Mouse (Mus musculus): Measurements from ENCODE around the gene Tm2d1. TPM values are rescaled to one million over a fixed set of nuclear protein-coding genes. Genes with fewer than 3 reads are reported as not detected.
"Not testable (repeated sequence)": the region's sequence is repeated elsewhere in the genome, so short reads cannot be mapped to it uniquely, and the experiment has no call there.

The Tm2d1 gene
- 39.7 and 42.8 TPM in 2 replicates for polyA plus RNA-seq (2011; ENCODE audit: insufficient read depth, insufficient read length, low read depth, missing spikeins)

- no peak within 1 kb of the TSS for H3K27ac ChIP-seq (ENCODE audit: insufficient read depth, low read length)
Measured at GRCm38 (mm10) chr4:98382716-98383424, at the start of gene Tm2d1. TSS of gene Tm2d1 (minus strand) at chr4:98383306.

GRCm38 (mm10) chr4:98428371-98428770 lies 45.3 kb upstream of the Tm2d1 start:
- no peaks in the 10 kb centered on the region for H3K27me3 ChIP-seq (ENCODE audit: control insufficient read depth, insufficient read depth, low read length, poor library complexity, severe bottlenecking)
- no peaks in the 10 kb centered on the region for H3K36me3 ChIP-seq (ENCODE audit: control insufficient read depth, insufficient read depth, low read length, poor library complexity, severe bottlenecking)
- no peaks in the 10 kb centered on the region for H3K4me1 ChIP-seq (ENCODE audit: control insufficient read depth, insufficient read depth, low read length)
- no peak overlapping the region for H3K4me3 ChIP-seq (ENCODE audit: low read depth, low read length)
- H3K9me3 ChIP-seq (replicated peaks; ENCODE audit: control insufficient read depth, insufficient read depth, low read length, poor library complexity, severe bottlenecking), result no peaks in the 10 kb centered on the region
- TF ChIP-seq EP300 (IDR thresholded peaks at IDR 0.05; ENCODE audit: insufficient read depth, low read depth, low read length), result no peak
- TF ChIP-seq POLR2A (IDR thresholded peaks at IDR 0.05; ENCODE audit: insufficient read depth, low read length), result no peak
- no peak for TF ChIP-seq CTCF (IDR thresholded peaks at IDR 0.05; ENCODE audit: low read depth, low read length)
- no peak overlapping the region for H3K9ac ChIP-seq (ENCODE audit: low read depth, poor library complexity, severe bottlenecking)
- no peak overlapping the region for H3K27ac ChIP-seq (ENCODE audit: insufficient read depth, low read length)

More at GRCm38 (mm10) chr4:98382716-98383424, at the start of gene Tm2d1:
- H3K4me3 ChIP-seq (ENCODE audit: low read depth, low read length), result peak within 1 kb of the TSS; percentile 96
- H3K27me3 ChIP-seq (ENCODE audit: control insufficient read depth, insufficient read depth, low read length, poor library complexity, severe bottlenecking), result no peaks in the 10 kb centered on the region
- H3K36me3 ChIP-seq (ENCODE audit: control insufficient read depth, insufficient read depth, low read length, poor library complexity, severe bottlenecking), result no peaks in the 10 kb centered on the region
- peak within 1 kb of the TSS; percentile 75 for H3K9ac ChIP-seq (ENCODE audit: low read depth, poor library complexity, severe bottlenecking)
- H3K9me3 ChIP-seq (replicated peaks; ENCODE audit: control insufficient read depth, insufficient read depth, low read length, poor library complexity, severe bottlenecking), result no peaks in the 10 kb centered on the region
- TF ChIP-seq CTCF (IDR thresholded peaks at IDR 0.05; ENCODE audit: low read depth, low read length), result no peak
- TF ChIP-seq POLR2A (IDR thresholded peaks at IDR 0.05; ENCODE audit: insufficient read depth, low read length), result peak; percentile 37
- TF ChIP-seq EP300 (IDR thresholded peaks at IDR 0.05; ENCODE audit: insufficient read depth, low read depth, low read length), result no peak
- H3K4me1 ChIP-seq (ENCODE audit: control insufficient read depth, insufficient read depth, low read length), result no peaks in the 10 kb centered on the region

DNA sequence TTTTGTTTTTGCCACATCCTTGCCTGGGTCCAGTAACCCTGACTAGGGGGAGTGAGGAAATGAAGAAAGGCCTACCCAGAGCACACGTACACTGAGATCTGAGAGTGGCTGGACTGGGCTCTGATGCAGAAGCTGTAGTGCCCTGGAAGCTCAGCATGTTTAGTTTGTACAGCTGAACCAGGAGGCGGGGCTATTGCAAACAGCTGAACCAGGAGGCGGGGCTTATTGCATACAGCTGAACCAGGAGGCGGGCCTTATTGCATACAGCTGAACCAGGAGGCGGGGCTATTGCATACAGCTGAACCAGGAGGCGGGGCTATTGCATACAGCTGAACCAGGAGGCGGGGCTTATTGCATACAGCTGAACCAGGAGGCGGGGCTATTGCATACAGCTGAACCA lies 32.0 kb upstream of the Tm2d1 start:
- H3K9ac ChIP-seq (ENCODE audit: low read depth, poor library complexity, severe bottlenecking); H3K27me3 ChIP-seq (ENCODE audit: control insufficient read depth, insufficient read depth, low read length, poor library complexity, severe bottlenecking); H3K36me3 ChIP-seq (ENCODE audit: control insufficient read depth, insufficient read depth, low read length, poor library complexity, severe bottlenecking); H3K27ac ChIP-seq (ENCODE audit: insufficient read depth, low read length); H3K4me3 ChIP-seq (ENCODE audit: low read depth, low read length); H3K4me1 ChIP-seq (ENCODE audit: control insufficient read depth, insufficient read depth, low read length); H3K9me3 ChIP-seq (replicated peaks; ENCODE audit: control insufficient read depth, insufficient read depth, low read length, poor library complexity, severe bottlenecking): not testable (repeated sequence)

DNA sequence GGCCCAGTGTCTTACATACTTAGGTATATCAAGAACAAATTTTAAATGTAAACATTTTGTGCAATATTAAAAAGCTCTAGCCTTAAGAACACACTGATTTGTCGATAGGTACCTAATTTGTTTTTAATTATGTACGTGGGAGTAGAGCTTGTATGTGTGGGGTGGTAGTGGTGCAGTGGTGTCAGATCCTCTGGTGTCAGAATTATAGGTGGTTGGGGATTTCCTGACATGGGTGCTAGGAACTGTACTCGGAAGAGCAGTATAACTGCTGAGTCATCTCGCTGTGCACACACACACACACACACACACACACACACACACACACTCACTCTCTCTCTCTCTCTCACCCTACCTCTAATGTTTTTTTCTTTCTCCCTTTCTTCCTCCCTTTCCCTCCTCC lies 25.3 kb upstream of the Tm2d1 start:
- H3K27me3 ChIP-seq (ENCODE audit: control insufficient read depth, insufficient read depth, low read length, poor library complexity, severe bottlenecking), result no peaks in the 10 kb centered on the region
- no peak overlapping the region for H3K4me3 ChIP-seq (ENCODE audit: low read depth, low read length)
- no peaks in the 10 kb centered on the region for H3K36me3 ChIP-seq (ENCODE audit: control insufficient read depth, insufficient read depth, low read length, poor library complexity, severe bottlenecking)
- no peak overlapping the region for H3K9ac ChIP-seq (ENCODE audit: low read depth, poor library complexity, severe bottlenecking)
- H3K9me3 ChIP-seq (replicated peaks; ENCODE audit: control insufficient read depth, insufficient read depth, low read length, poor library complexity, severe bottlenecking), result no peaks in the 10 kb centered on the region
- H3K27ac ChIP-seq (ENCODE audit: insufficient read depth, low read length), result no peak overlapping the region
- TF ChIP-seq EP300 (IDR thresholded peaks at IDR 0.05; ENCODE audit: insufficient read depth, low read depth, low read length) (no peak), CTCF (IDR thresholded peaks at IDR 0.05; ENCODE audit: low read depth, low read length) (no peak), POLR2A (IDR thresholded peaks at IDR 0.05; ENCODE audit: insufficient read depth, low read length) (no peak)
- no peaks in the 10 kb centered on the region for H3K4me1 ChIP-seq (ENCODE audit: control insufficient read depth, insufficient read depth, low read length)

DNA sequence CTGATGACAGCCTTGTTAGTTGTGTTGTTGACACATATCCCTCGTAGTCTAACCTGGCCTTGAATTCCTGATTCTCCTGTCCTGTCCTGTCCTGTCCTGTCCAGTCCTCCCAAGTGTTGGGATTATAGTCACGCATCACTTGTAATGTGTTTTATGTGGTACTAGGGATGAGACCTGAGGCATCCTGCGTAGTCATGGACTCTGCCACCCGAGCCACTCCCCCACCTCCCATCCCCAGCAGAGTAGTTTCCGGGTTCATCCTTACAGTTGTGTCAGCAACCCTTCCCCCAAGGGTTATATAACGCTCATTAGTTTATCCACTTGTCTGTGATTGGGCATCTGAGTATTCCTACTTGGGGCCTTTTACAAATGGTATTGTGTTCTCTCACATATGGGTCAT lies 21.3 kb upstream of the Tm2d1 start:
- no peaks in the 10 kb centered on the region for H3K9me3 ChIP-seq (replicated peaks; ENCODE audit: control insufficient read depth, insufficient read depth, low read length, poor library complexity, severe bottlenecking)
- H3K36me3 ChIP-seq (ENCODE audit: control insufficient read depth, insufficient read depth, low read length, poor library complexity, severe bottlenecking), result no peaks in the 10 kb centered on the region
- H3K4me1 ChIP-seq (ENCODE audit: control insufficient read depth, insufficient read depth, low read length), result no peaks in the 10 kb centered on the region
- H3K27ac ChIP-seq (ENCODE audit: insufficient read depth, low read length), result no peak overlapping the region
- H3K27me3 ChIP-seq (ENCODE audit: control insufficient read depth, insufficient read depth, low read length, poor library complexity, severe bottlenecking), result no peaks in the 10 kb centered on the region
- no peak for TF ChIP-seq POLR2A (IDR thresholded peaks at IDR 0.05; ENCODE audit: insufficient read depth, low read length)
- no peak for TF ChIP-seq EP300 (IDR thresholded peaks at IDR 0.05; ENCODE audit: insufficient read depth, low read depth, low read length)
- TF ChIP-seq CTCF (IDR thresholded peaks at IDR 0.05; ENCODE audit: low read depth, low read length), result no peak
- H3K9ac ChIP-seq (ENCODE audit: low read depth, poor library complexity, severe bottlenecking), result no peak overlapping the region
- H3K4me3 ChIP-seq (ENCODE audit: low read depth, low read length), result no peak overlapping the region

DNA sequence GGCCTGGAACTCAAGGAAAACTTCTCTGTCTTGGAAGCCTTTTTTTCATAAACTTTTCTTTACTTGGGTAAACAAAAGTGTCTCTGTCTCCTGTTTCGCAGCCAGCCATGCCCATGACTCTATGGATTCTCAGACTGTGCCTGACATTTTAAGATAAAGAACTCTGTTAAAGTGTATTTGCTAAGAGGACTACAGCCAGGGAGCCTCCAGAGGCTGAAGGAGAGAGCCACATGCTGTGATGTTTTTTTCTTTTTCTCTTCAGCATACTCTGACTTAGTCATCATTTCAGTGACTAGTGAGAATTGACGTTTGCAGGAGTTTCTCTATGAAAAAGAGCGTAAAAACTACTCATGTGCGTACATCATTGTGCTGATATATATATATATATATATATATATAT lies 20.4 kb upstream of the Tm2d1 start:
- Histone ChIP-seq H3K4me3 (ENCODE audit: low read depth, low read length) (no peak overlapping the region), H3K9me3 (replicated peaks; ENCODE audit: control insufficient read depth, insufficient read depth, low read length, poor library complexity, severe bottlenecking) (no peaks in the 10 kb centered on the region), H3K4me1 (ENCODE audit: control insufficient read depth, insufficient read depth, low read length) (no peaks in the 10 kb centered on the region), H3K36me3 (ENCODE audit: control insufficient read depth, insufficient read depth, low read length, poor library complexity, severe bottlenecking) (no peaks in the 10 kb centered on the region), H3K27ac (ENCODE audit: insufficient read depth, low read length) (no peak overlapping the region), H3K9ac (ENCODE audit: low read depth, poor library complexity, severe bottlenecking) (no peak overlapping the region), H3K27me3 (ENCODE audit: control insufficient read depth, insufficient read depth, low read length, poor library complexity, severe bottlenecking) (no peaks in the 10 kb centered on the region)
- TF ChIP-seq POLR2A (IDR thresholded peaks at IDR 0.05; ENCODE audit: insufficient read depth, low read length) (no peak), EP300 (IDR thresholded peaks at IDR 0.05; ENCODE audit: insufficient read depth, low read depth, low read length) (no peak), CTCF (IDR thresholded peaks at IDR 0.05; ENCODE audit: low read depth, low read length) (no peak)

Measured in ES-Bruce4 (cell line).